Mouse (Mus musculus) forebrain, embryonic 14.5 days (tissue): ENCODE results near the gene Gfra1. TPM values are rescaled to one million over a fixed set of nuclear protein-coding genes. Genes with fewer than 3 reads are reported as not detected.

Experiments used
- ATAC-seq: fragments of 200-750 bp; cut with Nextera tagmentation; 2 replicates; pipeline ENCODE4 v1.8.0; 2017; ENCODE audit warnings: mild to moderate bottlenecking, moderate library complexity
- DNase-seq: peaks from one replicate; pipeline ENCODE4 v3.0.0-alpha.2; 2015; ENCODE audit warnings: low spot score
- H3K27ac ChIP-seq: fragments of 300-500 bp; sonication (generic); 2 replicates; pipeline ENCODE4 v1.5.1; 2014; ENCODE audit warnings: low read depth, mild to moderate bottlenecking, control low read depth, low read length, moderate library complexity
- H3K27me3 ChIP-seq: fragments of 300-500 bp; sonication (generic); replicated peaks from 2 replicates; pipeline ENCODE4 v1.6.1; 2014; ENCODE audit warnings: low read length, control low read depth, mixed read lengths; ENCODE audit not compliant: control insufficient read depth, insufficient read depth
- H3K36me3 ChIP-seq: fragments of 300-500 bp; sonication (generic); 2 replicates; pipeline ENCODE4 v1.6.1; 2014; ENCODE audit warnings: low read length, control low read depth; ENCODE audit not compliant: control insufficient read depth, insufficient read depth
- H3K4me1 ChIP-seq: fragments of 300-500 bp; sonication (generic); 2 replicates; pipeline ENCODE4 v1.6.1; 2014; ENCODE audit warnings: antibody characterized with exemption, low read length, control low read depth; ENCODE audit not compliant: control insufficient read depth, insufficient read depth
- H3K4me2 ChIP-seq: fragments of 300-500 bp; sonication (generic); 2 replicates; pipeline ENCODE4 v1.6.1; 2014; ENCODE audit warnings: mild to moderate bottlenecking, control low read depth, low read length
- H3K4me3 ChIP-seq: fragments of 300-500 bp; sonication (generic); 2 replicates; pipeline ENCODE4 v1.5.1; 2014; ENCODE audit warnings: low read depth, low read length, control low read depth
- H3K9ac ChIP-seq: fragments of 300-500 bp; sonication (generic); 2 replicates; pipeline ENCODE4 v1.6.1; 2014; ENCODE audit warnings: mild to moderate bottlenecking, low read length, control low read depth, moderate library complexity
- H3K9me3 ChIP-seq: fragments of 300-500 bp; sonication (generic); replicated peaks from 2 replicates; pipeline ENCODE4 v1.6.1; 2016; ENCODE audit warnings: low read length, control low read depth, mixed read lengths; ENCODE audit not compliant: control insufficient read depth
- WGBS: fragments of 180-500 bp; shearing (Covaris S2); extraction: QIAGEN DNeasy Blood & Tissue Kit; methylation state at CpG from one replicate; pipeline ENCODE4 v1.1.7; 2014; 5-methylcytosine and 5-hydroxymethylcytosine counted together
- polyA plus RNA-seq: library from polyadenylated mRNA; unstranded; fragments of >200 nt; fragmentation: Nextera tagmentation; extraction: Ambion mirVana; gene quantifications from 2 replicates; pipeline ENCODE4 v1.2.1, GENCODE M21; 2014

The Gfra1 gene
- polyA plus RNA-seq, 1 experiment from 2014 or later: 11.6 TPM

- Histone ChIP-seq H3K4me2 (no peak overlapping the region), H3K27me3 (no peaks in the 10 kb centered on the region), H3K4me3 (no peak overlapping the region), H3K9ac (no peak overlapping the region), H3K27ac (no peak overlapping the region), H3K36me3 (no peaks in the 10 kb centered on the region), H3K4me1 (0 out of 2 replicates have a peak, but pooled peaks cover 4% of the 10 kb centered on the region), H3K9me3 (no peaks in the 10 kb centered on the region)
- 78% methylated on average over 5 of the region's 5 CpGs for WGBS
- no peak for ATAC-seq
- DNase-seq: no peak
Observed at GRCm38 (mm10) chr19:58435877-58436276, 19.8 kb downstream of the Gfra1 start.

GRCm38 (mm10) chr19:58432840-58433239 lies 22.9 kb downstream of the Gfra1 start:
- Histone ChIP-seq H3K4me3 (no peak overlapping the region), H3K4me2 (no peak overlapping the region), H3K9ac (no peak overlapping the region), H3K27ac (no peak overlapping the region), H3K9me3 (no peaks in the 10 kb centered on the region), H3K4me1 (0 out of 2 replicates have a peak, but pooled peaks cover 4% of the 10 kb centered on the region), H3K27me3 (no peaks in the 10 kb centered on the region), H3K36me3 (no peaks in the 10 kb centered on the region)
- DNase-seq (no peak), ATAC-seq (no peak)
- WGBS: 92% methylated on average over 5 of the region's 5 CpGs

- DNase-seq (no peak), ATAC-seq (no peak)
- H3K9me3 ChIP-seq: no peaks in the 10 kb centered on the region
- no peak overlapping the region for H3K27ac ChIP-seq
- H3K4me1 ChIP-seq: no peaks in the 10 kb centered on the region
- no peaks in the 10 kb centered on the region for H3K36me3 ChIP-seq
- H3K4me2 ChIP-seq: no peak overlapping the region
- WGBS: 81% methylated on average over 4 of the region's 4 CpGs
- H3K27me3 ChIP-seq: no peaks in the 10 kb centered on the region
- H3K9ac ChIP-seq: no peak overlapping the region
- no peak overlapping the region for H3K4me3 ChIP-seq
Observed at GRCm38 (mm10) chr19:58428546-58428945, 27.2 kb downstream of the Gfra1 start.

- ATAC-seq: no peak
- no peaks in the 10 kb centered on the region for H3K27me3 ChIP-seq
Observed at GRCm38 (mm10) chr19:58427348-58427747, 28.4 kb downstream of the Gfra1 start.

GRCm38 (mm10) chr19:58424928-58425327 lies 30.8 kb downstream of the Gfra1 start:
- no peaks in the 10 kb centered on the region for H3K36me3 ChIP-seq
- WGBS: 95% methylated on average over 2 of the region's 2 CpGs
- no peaks in the 10 kb centered on the region for H3K4me1 ChIP-seq
- H3K27ac ChIP-seq: no peak overlapping the region
- ATAC-seq (no peak), DNase-seq (no peak)
- no peak overlapping the region for H3K4me3 ChIP-seq
- no peaks in the 10 kb centered on the region for H3K9me3 ChIP-seq
- no peaks in the 10 kb centered on the region for H3K27me3 ChIP-seq
- no peak overlapping the region for H3K4me2 ChIP-seq
- no peak overlapping the region for H3K9ac ChIP-seq

More at GRCm38 (mm10) chr19:58427348-58427747, 28.4 kb downstream of the Gfra1 start:
- DNase-seq: no peak
- WGBS: 96% methylated on average over 2 of the region's 2 CpGs
- H3K9ac ChIP-seq: no peak overlapping the region
- H3K4me1 ChIP-seq: no peaks in the 10 kb centered on the region
- H3K9me3 ChIP-seq: no peaks in the 10 kb centered on the region
- H3K4me2 ChIP-seq: no peak overlapping the region
- H3K4me3 ChIP-seq: no peak overlapping the region
- H3K27ac ChIP-seq: no peak overlapping the region
- H3K36me3 ChIP-seq: no peaks in the 10 kb centered on the region

GRCm38 (mm10) chr19:58424179-58424578 lies 31.5 kb downstream of the Gfra1 start:
- H3K9me3 ChIP-seq: no peaks in the 10 kb centered on the region
- no peaks in the 10 kb centered on the region for H3K4me1 ChIP-seq
- WGBS: 86% methylated on average over 3 of the region's 3 CpGs
- no peak for ATAC-seq
- H3K4me2 ChIP-seq: no peak overlapping the region
- no peak for DNase-seq
- no peak overlapping the region for H3K4me3 ChIP-seq
- no peaks in the 10 kb centered on the region for H3K36me3 ChIP-seq
- H3K27me3 ChIP-seq: no peaks in the 10 kb centered on the region
- no peak overlapping the region for H3K9ac ChIP-seq
- no peak overlapping the region for H3K27ac ChIP-seq

GRCm38 (mm10) chr19:58422916-58423493 lies 32.7 kb downstream of the Gfra1 start:
- Histone ChIP-seq H3K9me3 (no peaks in the 10 kb centered on the region), H3K36me3 (no peaks in the 10 kb centered on the region), H3K27me3 (no peaks in the 10 kb centered on the region), H3K27ac (no peak overlapping the region), H3K4me1 (no peaks in the 10 kb centered on the region), H3K9ac (no peak overlapping the region), H3K4me2 (no peak overlapping the region), H3K4me3 (no peak overlapping the region)
- no peak for ATAC-seq
- 91% methylated on average over 4 of the region's 4 CpGs for WGBS
- no peak for DNase-seq

- no peaks in the 10 kb centered on the region for H3K9me3 ChIP-seq
- H3K4me1 ChIP-seq: no peaks in the 10 kb centered on the region
- ATAC-seq: no peak
- no peaks in the 10 kb centered on the region for H3K27me3 ChIP-seq
- no peaks in the 10 kb centered on the region for H3K36me3 ChIP-seq
- WGBS: 80% methylated on average over 3 of the region's 3 CpGs
- H3K9ac ChIP-seq: no peak overlapping the region
- H3K4me2 ChIP-seq: no peak overlapping the region
- no peak overlapping the region for H3K27ac ChIP-seq
- no peak for DNase-seq
- no peak overlapping the region for H3K4me3 ChIP-seq
Observed at GRCm38 (mm10) chr19:58419685-58420084, 36.0 kb downstream of the Gfra1 start.

- Histone ChIP-seq H3K27me3 (no peaks in the 10 kb centered on the region), H3K27ac (no peak overlapping the region), H3K4me1 (no peaks in the 10 kb centered on the region), H3K9ac (no peak overlapping the region), H3K9me3 (no peaks in the 10 kb centered on the region), H3K4me3 (no peak overlapping the region), H3K4me2 (no peak overlapping the region), H3K36me3 (no peaks in the 10 kb centered on the region)
- ATAC-seq: no peak
- no peak for DNase-seq
- 95% methylated on average over 3 of the region's 3 CpGs for WGBS
Observed at GRCm38 (mm10) chr19:58419278-58419677, 36.4 kb downstream of the Gfra1 start.
